Mouse (Mus musculus) midbrain, embryonic 14.5 days (tissue): ENCODE data around the gene Slc39a8. TPM values are rescaled to one million over a fixed set of nuclear protein-coding genes. Genes with fewer than 3 reads are reported as not detected.

Source experiments
- ATAC-seq: fragments of 200-750 bp; cut with Nextera tagmentation; 2 replicates; pipeline ENCODE4 v1.8.0; 2017; ENCODE audit warnings: moderate number of reproducible peaks, moderate library complexity; ENCODE audit not compliant: low FRiP score, low TSS enrichment
- DNase-seq: peaks from one replicate; pipeline ENCODE4 v3.0.0-alpha.2; 2015
- H3K27ac ChIP-seq: fragments of 300-500 bp; sonication (generic); replicated peaks from 2 replicates; pipeline ENCODE4 v1.5.1; 2014; ENCODE audit warnings: mild to moderate bottlenecking, low read depth, low read length, moderate library complexity
- H3K27me3 ChIP-seq: fragments of 300-500 bp; sonication (generic); 2 replicates; pipeline ENCODE4 v1.6.1; 2014; ENCODE audit warnings: low read length, control low read depth, mixed read lengths; ENCODE audit not compliant: control insufficient read depth, insufficient read depth
- H3K36me3 ChIP-seq: fragments of 300-500 bp; sonication (generic); 2 replicates; pipeline ENCODE4 v1.6.1; 2014; ENCODE audit warnings: low read length, control low read depth; ENCODE audit not compliant: control insufficient read depth, insufficient read depth
- H3K4me1 ChIP-seq: fragments of 300-500 bp; sonication (generic); 2 replicates; pipeline ENCODE4 v1.6.1; 2014; ENCODE audit warnings: mild to moderate bottlenecking, antibody characterized with exemption, low read length, control low read depth; ENCODE audit not compliant: control insufficient read depth, insufficient read depth
- H3K4me2 ChIP-seq: fragments of 300-500 bp; sonication (generic); 2 replicates; pipeline ENCODE4 v1.6.1; 2014; ENCODE audit warnings: mild to moderate bottlenecking, low read length, moderate library complexity
- H3K4me3 ChIP-seq: fragments of 300-500 bp; sonication (generic); replicated peaks from 2 replicates; pipeline ENCODE4 v1.5.1; 2014; ENCODE audit warnings: low read depth, low read length
- H3K9ac ChIP-seq: fragments of 300-500 bp; sonication (generic); replicated peaks from 2 replicates; pipeline ENCODE4 v1.6.1; 2014; ENCODE audit warnings: mild to moderate bottlenecking, low read length, moderate library complexity
- H3K9me3 ChIP-seq: fragments of 300-500 bp; sonication (generic); 2 replicates; pipeline ENCODE4 v1.6.1; 2016; ENCODE audit warnings: low read length, control low read depth, mixed read lengths; ENCODE audit not compliant: control insufficient read depth
- WGBS: fragments of 180-500 bp; shearing (Covaris S2); extraction: QIAGEN DNeasy Blood & Tissue Kit; methylation state at CpG from one replicate; pipeline ENCODE4 v1.1.7; 2014; 5-methylcytosine and 5-hydroxymethylcytosine counted together
- polyA plus RNA-seq: library from polyadenylated mRNA; unstranded; fragments of >200 nt; fragmentation: Nextera tagmentation; extraction: Ambion mirVana; gene quantifications from 2 replicates; pipeline ENCODE4 v1.2.1, GENCODE M21; 2014

The Slc39a8 gene
- polyA plus RNA-seq, 1 experiment from 2014 or later, result 12.3 TPM

GRCm38 (mm10) chr3:135907028-135907427 is 81.9 kb downstream of the Slc39a8 start:
- Histone ChIP-seq H3K36me3 (no peaks in the 10 kb centered on the region), H3K27me3 (no peaks in the 10 kb centered on the region), H3K4me2 (no peak overlapping the region), H3K9ac (no peak overlapping the region), H3K4me1 (no peaks in the 10 kb centered on the region), H3K9me3 (no peaks in the 10 kb centered on the region), H3K4me3 (no peak overlapping the region), H3K27ac (no peak overlapping the region)
- DNase-seq (no peak), ATAC-seq (no peak)
- WGBS, result 76% methylated on average over 3 of the region's 3 CpGs

- ATAC-seq (no peak), DNase-seq (no peak)
Measured at GRCm38 (mm10) chr3:135915941-135916340, 90.9 kb downstream of the Slc39a8 start.

GRCm38 (mm10) chr3:135918566-135919180 is 93.6 kb downstream of the Slc39a8 start:
- ATAC-seq (peak; percentile 73; the same call in 1 of the 2 replicates), DNase-seq (peak; percentile 69)
- Histone ChIP-seq H3K9ac (no peak overlapping the region), H3K4me2 (no peak overlapping the region), H3K9me3 (no peaks in the 10 kb centered on the region), H3K27me3 (no peaks in the 10 kb centered on the region), H3K27ac (peak overlapping the region; percentile 55; the same call in 1 of the 2 replicates), H3K4me1 (0 out of 2 replicates have a peak, but pooled peaks cover 6% of the 10 kb centered on the region), H3K36me3 (no peaks in the 10 kb centered on the region), H3K4me3 (no peak overlapping the region)
- WGBS, result 40% methylated on average over 5 of the region's 5 CpGs

More at GRCm38 (mm10) chr3:135915941-135916340, 90.9 kb downstream of the Slc39a8 start:
- Histone ChIP-seq H3K9ac (no peak overlapping the region), H3K27ac (no peak overlapping the region), H3K9me3 (no peaks in the 10 kb centered on the region), H3K27me3 (no peaks in the 10 kb centered on the region), H3K4me1 (0 out of 2 replicates have a peak, but pooled peaks cover 6% of the 10 kb centered on the region), H3K36me3 (no peaks in the 10 kb centered on the region), H3K4me2 (no peak overlapping the region), H3K4me3 (no peak overlapping the region)
- 90% methylated on average over 4 of the region's 4 CpGs for WGBS

GRCm38 (mm10) chr3:135919305-135919704 is 94.2 kb downstream of the Slc39a8 start:
- Histone ChIP-seq H3K27me3 (no peaks in the 10 kb centered on the region), H3K9me3 (no peaks in the 10 kb centered on the region), H3K4me2 (no peak overlapping the region), H3K27ac (peak overlapping the region; percentile 55; the same call in 1 of the 2 replicates), H3K9ac (no peak overlapping the region), H3K4me3 (no peak overlapping the region), H3K4me1 (0 out of 2 replicates have a peak, but pooled peaks cover 6% of the 10 kb centered on the region), H3K36me3 (no peaks in the 10 kb centered on the region)
- peak; percentile 5 for DNase-seq
- WGBS, result 77% methylated on average over 4 of the region's 4 CpGs
- no peak for ATAC-seq

GRCm38 (mm10) chr3:135926729-135927128 is 101.7 kb downstream of the Slc39a8 start:
- no peak overlapping the region for H3K4me2 ChIP-seq
- H3K9me3 ChIP-seq, result no peaks in the 10 kb centered on the region
- no peaks in the 10 kb centered on the region for H3K36me3 ChIP-seq
- 34% methylated on average over 1 of the region's 1 CpGs for WGBS
- H3K4me3 ChIP-seq, result no peak overlapping the region
- no peaks in the 10 kb centered on the region for H3K27me3 ChIP-seq
- H3K9ac ChIP-seq, result no peak overlapping the region
- no peaks in the 10 kb centered on the region for H3K4me1 ChIP-seq
- DNase-seq, result no peak
- H3K27ac ChIP-seq, result no peak overlapping the region
- no peak for ATAC-seq

- no peaks in the 10 kb centered on the region for H3K36me3 ChIP-seq
- no peaks in the 10 kb centered on the region for H3K4me1 ChIP-seq
- no peak overlapping the region for H3K27ac ChIP-seq
- H3K27me3 ChIP-seq, result no peaks in the 10 kb centered on the region
- WGBS, result 88% methylated on average over 4 of the region's 4 CpGs
- no peaks in the 10 kb centered on the region for H3K9me3 ChIP-seq
- no peak overlapping the region for H3K4me2 ChIP-seq
- DNase-seq, result no peak
- no peak overlapping the region for H3K4me3 ChIP-seq
- ATAC-seq, result no peak
- H3K9ac ChIP-seq, result no peak overlapping the region
Measured at GRCm38 (mm10) chr3:135928184-135928583, 103.1 kb downstream of the Slc39a8 start.

- Histone ChIP-seq H3K36me3 (no peaks in the 10 kb centered on the region), H3K9me3 (no peaks in the 10 kb centered on the region), H3K27me3 (no peaks in the 10 kb centered on the region), H3K4me3 (no peak overlapping the region), H3K4me1 (no peaks in the 10 kb centered on the region), H3K9ac (no peak overlapping the region), H3K4me2 (no peak overlapping the region), H3K27ac (no peak overlapping the region)
- WGBS, result 85% methylated on average over 2 of the region's 2 CpGs
- DNase-seq, result no peak
- no peak for ATAC-seq
Measured at GRCm38 (mm10) chr3:135937455-135937854, 112.4 kb downstream of the Slc39a8 start.

Other genes starting within 250 kb of the Slc39a8 start
- gene Nfkb1, start 133.7 kb upstream of the Slc39a8 start, polyA plus RNA-seq, result 7.6 and 8.7 TPM in 2 replicates